Mouse (Mus musculus): ENCODE measurements at regions not wholly inside any gene's neighbourhood (a gene's known extent, or its start where the extent isn't known, plus 50 kb on each side); places are given as distances from the start of the nearest gene placed in this dataset.

- Histone ChIP-seq H3K27me3 (peaks cover 9% of the 10 kb centered on the region; the same call in 1 of the 2 replicates), H3K9ac (no peak overlapping the region), H3K27ac (no peak overlapping the region), H3K36me3 (no peaks in the 10 kb centered on the region), H3K4me2 (replicated peaks) (no peak overlapping the region), H3K4me1 (no peaks in the 10 kb centered on the region), H3K9me3 (peaks cover 3% of the 10 kb centered on the region; the same call in 1 of the 2 replicates), H3K4me3 (no peak overlapping the region)
- no peak for ATAC-seq (ENCODE audit: low FRiP score, low read depth)
- 44% methylated on average over 5 of the region's 5 CpGs for WGBS
Measured at GRCm38 (mm10) chr13:72023666-72024065, 60.1 kb upstream of the Irx1 start.

GRCm38 (mm10) chr13:72043930-72044470 lies 80.5 kb upstream of the Irx1 start:
- H3K4me1 ChIP-seq, result no peaks in the 10 kb centered on the region
- no peaks in the 10 kb centered on the region for H3K36me3 ChIP-seq

GRCm38 (mm10) chr13:72056469-72056868 lies 92.9 kb upstream of the Irx1 start:
- WGBS, result 95% methylated on average over 3 of the region's 3 CpGs
- H3K4me3 ChIP-seq, result no peak overlapping the region
- no peak overlapping the region for H3K4me2 ChIP-seq (replicated peaks)
- H3K9ac ChIP-seq, result no peak overlapping the region
- no peak overlapping the region for H3K27ac ChIP-seq
- no peaks in the 10 kb centered on the region for H3K4me1 ChIP-seq
- no peaks in the 10 kb centered on the region for H3K27me3 ChIP-seq
- H3K9me3 ChIP-seq, result no peaks in the 10 kb centered on the region
- no peaks in the 10 kb centered on the region for H3K36me3 ChIP-seq
- no peak for ATAC-seq (ENCODE audit: low FRiP score, low read depth)

More at GRCm38 (mm10) chr13:72043930-72044470, 80.5 kb upstream of the Irx1 start:
- H3K9me3 ChIP-seq, result no peaks in the 10 kb centered on the region
- ATAC-seq (ENCODE audit: low FRiP score, low read depth), result no peak
- H3K9ac ChIP-seq, result no peak overlapping the region
- no peak overlapping the region for H3K4me3 ChIP-seq
- H3K27ac ChIP-seq, result no peak overlapping the region
- H3K4me2 ChIP-seq (replicated peaks), result no peak overlapping the region
- no peaks in the 10 kb centered on the region for H3K27me3 ChIP-seq
- WGBS, result 89% methylated on average over 5 of the region's 5 CpGs

GRCm38 (mm10) chr13:72061659-72062058 lies 98.1 kb upstream of the Irx1 start:
- WGBS, result 52% methylated on average over 6 of the region's 6 CpGs
- H3K36me3 ChIP-seq, result no peaks in the 10 kb centered on the region
- H3K27me3 ChIP-seq, result no peaks in the 10 kb centered on the region
- no peak overlapping the region for H3K27ac ChIP-seq
- H3K4me2 ChIP-seq (replicated peaks), result no peak overlapping the region
- no peak overlapping the region for H3K9ac ChIP-seq
- H3K4me3 ChIP-seq, result no peak overlapping the region
- no peaks in the 10 kb centered on the region for H3K9me3 ChIP-seq
- no peaks in the 10 kb centered on the region for H3K4me1 ChIP-seq
- ATAC-seq (ENCODE audit: low FRiP score, low read depth), result no peak

GRCm38 (mm10) chr13:72063278-72063761 lies 99.8 kb upstream of the Irx1 start:
- ATAC-seq (ENCODE audit: low FRiP score, low read depth), result no peak
- H3K4me1 ChIP-seq, result no peaks in the 10 kb centered on the region
- H3K4me2 ChIP-seq (replicated peaks), result no peak overlapping the region
- H3K4me3 ChIP-seq, result no peak overlapping the region
- H3K9me3 ChIP-seq, result no peaks in the 10 kb centered on the region
- H3K9ac ChIP-seq, result no peak overlapping the region; the same call in 1 of the 2 replicates
- H3K27me3 ChIP-seq, result no peaks in the 10 kb centered on the region
- 56% methylated on average over 5 of the region's 5 CpGs for WGBS
- H3K27ac ChIP-seq, result no peak overlapping the region
- H3K36me3 ChIP-seq, result no peaks in the 10 kb centered on the region

- no peaks in the 10 kb centered on the region for H3K9me3 ChIP-seq
- 38% methylated on average over 4 of the region's 5 CpGs for WGBS
- no peak overlapping the region for H3K27ac ChIP-seq
- no peak overlapping the region for H3K4me3 ChIP-seq
- no peak for ATAC-seq (ENCODE audit: low FRiP score, low read depth)
- no peak overlapping the region for H3K4me2 ChIP-seq (replicated peaks)
- no peak overlapping the region for H3K9ac ChIP-seq
- H3K27me3 ChIP-seq, result peaks cover 20% of the 10 kb centered on the region
- H3K36me3 ChIP-seq, result no peaks in the 10 kb centered on the region
- peaks cover 2% of the 10 kb centered on the region; the same call in 1 of the 2 replicates for H3K4me1 ChIP-seq
Measured at GRCm38 (mm10) chr13:72096585-72096984, 133.1 kb upstream of the Irx1 start.

GRCm38 (mm10) chr13:72097268-72097667 lies 133.7 kb upstream of the Irx1 start:
- Histone ChIP-seq H3K27ac (no peak overlapping the region), H3K4me3 (no peak overlapping the region), H3K9ac (no peak overlapping the region), H3K27me3 (peaks cover 20% of the 10 kb centered on the region), H3K9me3 (no peaks in the 10 kb centered on the region), H3K36me3 (no peaks in the 10 kb centered on the region), H3K4me2 (replicated peaks) (no peak overlapping the region), H3K4me1 (peaks cover 2% of the 10 kb centered on the region; the same call in 1 of the 2 replicates)
- 24% methylated on average over 8 of the region's 8 CpGs for WGBS
- ATAC-seq (ENCODE audit: low FRiP score, low read depth), result no peak

GRCm38 (mm10) chr13:72097811-72098210 lies 134.3 kb upstream of the Irx1 start:
- H3K27ac ChIP-seq, result no peak overlapping the region
- WGBS, result 43% methylated on average over 11 of the region's 11 CpGs
- no peak overlapping the region for H3K4me2 ChIP-seq (replicated peaks)
- H3K4me1 ChIP-seq, result peaks cover 2% of the 10 kb centered on the region; the same call in 1 of the 2 replicates
- H3K4me3 ChIP-seq, result no peak overlapping the region
- peaks cover 20% of the 10 kb centered on the region for H3K27me3 ChIP-seq
- no peaks in the 10 kb centered on the region for H3K36me3 ChIP-seq
- no peaks in the 10 kb centered on the region for H3K9me3 ChIP-seq
- no peak overlapping the region for H3K9ac ChIP-seq
- no peak for ATAC-seq (ENCODE audit: low FRiP score, low read depth)

GRCm38 (mm10) chr13:72100741-72101140 lies 137.2 kb upstream of the Irx1 start:
- Histone ChIP-seq H3K4me2 (replicated peaks) (no peak overlapping the region), H3K4me1 (peaks cover 2% of the 10 kb centered on the region; the same call in 1 of the 2 replicates), H3K27me3 (peaks cover 20% of the 10 kb centered on the region), H3K9me3 (no peaks in the 10 kb centered on the region), H3K27ac (no peak overlapping the region), H3K9ac (no peak overlapping the region), H3K4me3 (no peak overlapping the region), H3K36me3 (no peaks in the 10 kb centered on the region)
- WGBS, result 79% methylated on average over 5 of the region's 5 CpGs
- no peak for ATAC-seq (ENCODE audit: low FRiP score, low read depth)

- WGBS, result 67% methylated on average over 1 of the region's 1 CpGs
- H3K9me3 ChIP-seq, result no peaks in the 10 kb centered on the region
- no peak overlapping the region for H3K4me3 ChIP-seq
- no peak for ATAC-seq (ENCODE audit: low FRiP score, low read depth)
- H3K27ac ChIP-seq, result no peak overlapping the region
- H3K36me3 ChIP-seq, result no peaks in the 10 kb centered on the region
- no peak overlapping the region for H3K4me2 ChIP-seq (replicated peaks)
- H3K4me1 ChIP-seq, result no peaks in the 10 kb centered on the region
- H3K9ac ChIP-seq, result no peak overlapping the region
- no peaks in the 10 kb centered on the region; the same call in 1 of the 2 replicates for H3K27me3 ChIP-seq
Measured at GRCm38 (mm10) chr13:72108666-72109065, 145.1 kb upstream of the Irx1 start.

GRCm38 (mm10) chr13:72113942-72114341 lies 150.4 kb upstream of the Irx1 start:
- Histone ChIP-seq H3K4me2 (replicated peaks) (no peak overlapping the region), H3K4me3 (no peak overlapping the region), H3K27ac (no peak overlapping the region), H3K36me3 (no peaks in the 10 kb centered on the region), H3K27me3 (no peaks in the 10 kb centered on the region; the same call in 1 of the 2 replicates), H3K9me3 (no peaks in the 10 kb centered on the region), H3K9ac (no peak overlapping the region), H3K4me1 (no peaks in the 10 kb centered on the region)
- ATAC-seq (ENCODE audit: low FRiP score, low read depth), result no peak
- 90% methylated on average over 4 of the region's 4 CpGs for WGBS

GRCm38 (mm10) chr13:72114776-72115663 lies 151.5 kb upstream of the Irx1 start:
- H3K9me3 ChIP-seq, result no peaks in the 10 kb centered on the region
- H3K4me1 ChIP-seq, result no peaks in the 10 kb centered on the region
- no peaks in the 10 kb centered on the region; the same call in 1 of the 2 replicates for H3K27me3 ChIP-seq
- ATAC-seq (ENCODE audit: low FRiP score, low read depth), result no peak
- no peak overlapping the region for H3K4me3 ChIP-seq
- WGBS, result 41% methylated on average over 10 of the region's 10 CpGs
- H3K27ac ChIP-seq, result no peak overlapping the region
- H3K36me3 ChIP-seq, result no peaks in the 10 kb centered on the region
- H3K9ac ChIP-seq, result no peak overlapping the region
- no peak overlapping the region for H3K4me2 ChIP-seq (replicated peaks)
